ENCODE assay signal across 7 mouse cellular contexts in genomic region chr1:38627683-38628361, GRCm38 (mm10). TPM values are rescaled to one million over a fixed set of nuclear protein-coding genes. Genes with fewer than 3 reads are reported as not detected.
DNase-seq lines count a peak whose midpoint lies in the region; ATAC-seq and TF ChIP-seq lines count a peak whose summit lies in the region.

No protein-coding gene starts in this region.

- TF ChIP-seq CTCF in embryonic fibroblast, embryonic 13.5 days (IDR thresholded peaks at IDR 0.05; ENCODE audit: borderline replicate concordance, insufficient read depth, low read length): no peak

- under 1% methylated on average over 42 of the region's 42 CpGs for WGBS in midbrain, embryonic 14.5 days

- H3K27ac ChIP-seq in embryonic fibroblast, embryonic 13.5 days (ENCODE audit: insufficient read depth, low read length): peak overlapping the region; percentile 1; the same call in 1 of the 2 replicates
- H3K27ac ChIP-seq in midbrain, embryonic 14.5 days (replicated peaks; ENCODE audit: low read depth, low read length): peak overlapping the region; percentile 95

- TF ChIP-seq POLR2A in embryonic fibroblast, embryonic 13.5 days (IDR thresholded peaks at IDR 0.05; ENCODE audit: low read depth, low read length): no peak

- peak; percentile 15 for DNase-seq in urinary bladder, postnatal 14 days (ENCODE audit: low spot score)
- DNase-seq in urinary bladder, postnatal 10 days (ENCODE audit: low spot score): no peak
- peak; percentile 26 for DNase-seq in heart, postnatal 4 days
- DNase-seq in left cerebral cortex, postnatal 36 days (ENCODE audit: low spot score in 2 of 2): peak; percentile 51 to 66
- DNase-seq in midbrain, embryonic 14.5 days: peak; percentile 77
- peak; percentile 41 for DNase-seq in thymus, postnatal 14 days

- H3K4me3 ChIP-seq in embryonic fibroblast, embryonic 13.5 days (ENCODE audit: insufficient read depth, low read length): peak overlapping the region; percentile 43
- H3K4me3 ChIP-seq in midbrain, embryonic 14.5 days (replicated peaks; ENCODE audit: low read depth, low read length): peak overlapping the region; percentile 95

- H3K9ac ChIP-seq in midbrain, embryonic 14.5 days (replicated peaks; ENCODE audit: low read length): peak overlapping the region; percentile 93

- no peaks in the 10 kb centered on the region for H3K36me3 ChIP-seq in midbrain, embryonic 14.5 days (ENCODE audit: control insufficient read depth, insufficient read depth, low read length)

- no peaks in the 10 kb centered on the region for H3K27me3 ChIP-seq in midbrain, embryonic 14.5 days (ENCODE audit: control insufficient read depth, insufficient read depth, low read length)

- intact Hi-C loops in left cerebral cortex, postnatal 36 days (cut with DNase I): loop anchor here (5.0 to 10.0 kb wide), 4 partner anchors 104 to 233 kb away; no protein-coding TSS in a partner anchor

- no peaks in the 10 kb centered on the region for H3K9me3 ChIP-seq in midbrain, embryonic 14.5 days (ENCODE audit: control insufficient read depth, low read length)

- peak overlapping the region; percentile 84 for H3K4me2 ChIP-seq in midbrain, embryonic 14.5 days (ENCODE audit: low read length)

- H3K4me1 ChIP-seq in embryonic fibroblast, embryonic 13.5 days (ENCODE audit: control insufficient read depth, insufficient read depth, low read length): no peaks in the 10 kb centered on the region
- H3K4me1 ChIP-seq in midbrain, embryonic 14.5 days (ENCODE audit: control insufficient read depth, insufficient read depth, low read length): peaks cover 59% of the 10 kb centered on the region

- peak; percentile 62 for ATAC-seq in midbrain, embryonic 14.5 days (ENCODE audit: low FRiP score, low TSS enrichment)

RNA-seq across cellular contexts. Expression of gene Aff3, which starts 36.9 kb away (rescaled TPM):
- 8.1 and 20.0 TPM in 2 replicates for polyA plus RNA-seq in embryonic fibroblast, embryonic 13.5 days (2011; ENCODE audit: insufficient read length, low read depth, missing spikeins)
- 1 to 10 TPM; 7.9 to 8.0 TPM for total RNA-seq in heart, postnatal 4 days (2021)
- 100 to 1,000 TPM in 1 of 2 experiments, 10 to 100 TPM in 1; 82.5 to 111 TPM for total RNA-seq in left cerebral cortex, postnatal 36 days (2021)
- 20.3 and 20.8 TPM in 2 replicates for polyA plus RNA-seq in midbrain, embryonic 14.5 days (2014; fragmentation: Nextera tagmentation; extraction: Ambion mirVana)

Comparison
In these comparisons a context has a peak if more than half of its experiments do, and no peak if none do; other contexts are left out.
1. RNA of gene Aff3, which starts 36.9 kb away (total RNA-seq): 82.5 to 111 TPM in left cerebral cortex, postnatal 36 days; 7.9 to 8.0 TPM in heart, postnatal 4 days; every median in the first group is over 4 times any median in the second.